Mouse (Mus musculus) left cerebral cortex, postnatal 36 days (tissue): ENCODE results near the gene Gins1. TPM values are rescaled to one million over a fixed set of nuclear protein-coding genes. Genes with fewer than 3 reads are reported as not detected.
A peak's percentile ranks its signal among the peaks of the same experiment; 100 is the strongest.

ENCODE experiments used
- DNase-seq, 2 experiments: peaks; one replicate each; pipeline ENCODE4 v3.0.0; 2021 to 2022; ENCODE audit warnings: low spot score in 2 of 2, mixed read lengths in 1 of 2
- intact Hi-C: fragments of 180-260 bp; cut with DNase I; formaldehyde crosslinking; loops from one replicate; pipeline ENCODE4 v1.15.1; 2025
- total RNA-seq, 2 experiments: library from RNA; stranded (reverse); gene quantifications; 2 replicates each; pipeline ENCODE4 v1.2.3; 2021

The Gins1 gene
- total RNA-seq, 2 experiments from 2014 or later: 1.3 to 2.2 TPM

- intact Hi-C loops: no loop called here
- DNase-seq: no peak
These were observed 43.6 kb downstream of the Gins1 start for GRCm38 (mm10) chr2:150948786-150949185.

GRCm38 (mm10) chr2:150949652-150950051 is 44.5 kb downstream of the Gins1 start:
- intact Hi-C loops: no loop called here
- DNase-seq: no peak

- intact Hi-C loops: no loop called here
- DNase-seq: no peak
These were observed 44.9 kb downstream of the Gins1 start for GRCm38 (mm10) chr2:150950056-150950455.

GRCm38 (mm10) chr2:150951201-150951600 is 46.0 kb downstream of the Gins1 start:
- intact Hi-C loops: no loop called here

GRCm38 (mm10) chr2:150955859-150956258 is 50.7 kb downstream of the Gins1 start:
- intact Hi-C loops: no loop called here
- DNase-seq: no peak

More at GRCm38 (mm10) chr2:150951201-150951600, 46.0 kb downstream of the Gins1 start:
- no peak for DNase-seq

- peak; percentile 13 to 50 for DNase-seq
- intact Hi-C loops: no loop called here
These were observed 54.3 kb downstream of the Gins1 start for GRCm38 (mm10) chr2:150959521-150959920.

GRCm38 (mm10) chr2:150963246-150963645 is 58.0 kb downstream of the Gins1 start:
- intact Hi-C loops: no loop called here
- no peak for DNase-seq

GRCm38 (mm10) chr2:150964641-150965040 is 59.4 kb downstream of the Gins1 start:
- no peak for DNase-seq
- intact Hi-C loops: no loop called here

GRCm38 (mm10) chr2:150965951-150966350 is 60.8 kb downstream of the Gins1 start:
- intact Hi-C loops: no loop called here
- DNase-seq: no peak

- DNase-seq: no peak
These were observed 62.3 kb downstream of the Gins1 start for GRCm38 (mm10) chr2:150967491-150967890.

GRCm38 (mm10) chr2:150969231-150969630 is 64.0 kb downstream of the Gins1 start:
- DNase-seq: no peak
- intact Hi-C loops: no loop called here

More at GRCm38 (mm10) chr2:150967491-150967890, 62.3 kb downstream of the Gins1 start:
- intact Hi-C loops: no loop called here

- intact Hi-C loops: no loop called here
- DNase-seq: no peak
These were observed 66.7 kb downstream of the Gins1 start for GRCm38 (mm10) chr2:150971856-150972255.

- DNase-seq: no peak
- intact Hi-C loops: no loop called here
These were observed 67.5 kb downstream of the Gins1 start for GRCm38 (mm10) chr2:150972681-150973080.

- intact Hi-C loops: no loop called here
- no peak for DNase-seq
These were observed 68.4 kb downstream of the Gins1 start for GRCm38 (mm10) chr2:150973401-150974115.

- DNase-seq: no peak
- intact Hi-C loops: no loop called here
These were observed 71.7 kb downstream of the Gins1 start for GRCm38 (mm10) chr2:150976871-150977270.

- intact Hi-C loops: no loop called here
- no peak for DNase-seq
These were observed 72.5 kb downstream of the Gins1 start for GRCm38 (mm10) chr2:150977676-150978075.

GRCm38 (mm10) chr2:150978791-150979190 is 73.6 kb downstream of the Gins1 start:
- intact Hi-C loops: no loop called here
- no peak for DNase-seq

- intact Hi-C loops: no loop called here
- no peak for DNase-seq
These were observed 74.8 kb downstream of the Gins1 start for GRCm38 (mm10) chr2:150979861-150980620.
